Comparison of ENCODE assay signal across 13 mouse cellular contexts in the genomic region with DNA sequence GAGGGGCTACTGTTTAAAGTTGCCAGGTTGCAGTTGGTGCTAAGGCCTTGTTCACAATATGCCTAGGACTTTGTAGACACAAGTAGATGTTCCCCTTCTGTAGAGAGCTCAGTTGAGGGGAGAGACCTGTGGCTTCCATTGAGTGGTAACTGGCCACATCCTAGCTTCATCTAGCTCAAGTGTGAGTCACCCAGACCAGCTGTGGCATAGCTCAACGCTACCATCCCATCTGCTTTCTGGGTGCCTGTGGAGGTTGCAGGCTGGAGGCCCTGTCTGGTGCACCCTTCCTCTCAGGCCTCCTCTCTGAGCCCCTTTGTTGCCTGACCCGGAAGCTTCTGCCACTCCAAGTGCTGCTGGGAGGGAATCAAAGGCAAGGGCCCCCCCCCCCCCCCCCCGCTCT. TPM values are rescaled to one million over a fixed set of nuclear protein-coding genes. Genes with fewer than 3 reads are reported as not detected.
DNase-seq lines count a peak whose midpoint lies in the region; ATAC-seq and TF ChIP-seq lines count a peak whose summit lies in the region.
"Had no signal": no experiment of that assay in that cellular context is flagged by ENCODE, and none has a peak within 500 bp of the region (broad histone marks: within the 10 kb centered on the region; RNA-seq: fewer than 3 reads in every experiment).

No protein-coding gene starts in this region.

- H3K36me3 ChIP-seq in lung, embryonic 14.5 days (ENCODE audit: insufficient read depth) = peaks cover 33% of the 10 kb centered on the region
- peaks cover 41% of the 10 kb centered on the region for H3K36me3 ChIP-seq in midbrain, embryonic 13.5 days

- DNase-seq in lung, embryonic 14.5 days = no peak
- DNase-seq in lung, postnatal 25 days (ENCODE audit: low spot score) = no peak
- DNase-seq in 416B (ENCODE audit: low read depth) (peak; percentile 93), NIH3T3 (ENCODE audit: low read depth) (peak; percentile 55), liver (no peak)
- DNase-seq in kidney, postnatal 4 days = no peak
- DNase-seq: adrenal gland, postnatal 25 days; gastrocnemius, postnatal 36 days; kidney, postnatal 14 days; lung, adult 18-20 months had no signal

- H3K27me3 ChIP-seq in lung, embryonic 14.5 days (ENCODE audit: insufficient read depth, low read length) = no peaks in the 10 kb centered on the region
- no peaks in the 10 kb centered on the region for H3K27me3 ChIP-seq in midbrain, embryonic 13.5 days
- H3K27me3 ChIP-seq: heart, embryonic 15.5 days had no signal

- no peak overlapping the region for H3K4me2 ChIP-seq in lung, embryonic 14.5 days
- H3K4me2 ChIP-seq in midbrain, embryonic 13.5 days (replicated peaks) = no peak overlapping the region
- H3K4me2 ChIP-seq: heart, embryonic 15.5 days; limb, embryonic 13.5 days had no signal

- no peak for ATAC-seq in lung, embryonic 14.5 days (ENCODE audit: insufficient read depth)
- ATAC-seq in midbrain, embryonic 13.5 days = no peak

- no peak overlapping the region for H3K9ac ChIP-seq in lung, embryonic 14.5 days
- H3K9ac ChIP-seq in midbrain, embryonic 13.5 days (replicated peaks) = no peak overlapping the region; the same call in 1 of the 2 replicates
- H3K9ac ChIP-seq: heart, embryonic 15.5 days; limb, embryonic 13.5 days had no signal

- peak overlapping the region; percentile 30; the same call in 1 of the 2 replicates for H3K27ac ChIP-seq in lung, embryonic 14.5 days (ENCODE audit: low read depth)
- H3K27ac ChIP-seq in midbrain, embryonic 13.5 days = peak overlapping the region; percentile 70
- H3K27ac ChIP-seq: heart, embryonic 15.5 days; limb, embryonic 13.5 days had no signal

- no peak overlapping the region for H3K4me3 ChIP-seq in lung, embryonic 14.5 days (ENCODE audit: low read depth, low read length)
- H3K4me3 ChIP-seq in midbrain, embryonic 13.5 days (replicated peaks) = no peak overlapping the region
- H3K4me3 ChIP-seq: heart, embryonic 15.5 days; limb, embryonic 13.5 days had no signal

- peaks cover 27% of the 10 kb centered on the region for H3K4me1 ChIP-seq in lung, embryonic 14.5 days (ENCODE audit: insufficient read depth)
- peaks cover 72% of the 10 kb centered on the region for H3K4me1 ChIP-seq in midbrain, embryonic 13.5 days (replicated peaks)

- WGBS in lung, embryonic 14.5 days = 79% methylated on average over 3 of the region's 3 CpGs
- 50% methylated on average over 3 of the region's 3 CpGs for WGBS in midbrain, embryonic 13.5 days

- H3K9me3 ChIP-seq in lung, embryonic 14.5 days (ENCODE audit: low read depth, low read length) = no peaks in the 10 kb centered on the region
- no peaks in the 10 kb centered on the region for H3K9me3 ChIP-seq in midbrain, embryonic 13.5 days
- H3K9me3 ChIP-seq: heart, embryonic 15.5 days; limb, embryonic 13.5 days had no signal

- no peak for TF ChIP-seq CTCF in lung, embryonic 14.5 days (IDR thresholded peaks at IDR 0.05; ENCODE audit: low read depth)

RNA-seq across cellular contexts. Expression of a gene that starts 34.9 kb away (rescaled TPM):
- polyA plus RNA-seq in lung, embryonic 14.5 days (2014; fragmentation: Nextera tagmentation; extraction: Ambion mirVana) = 14.3 and 15.6 TPM in 2 replicates
- polyA plus RNA-seq in midbrain, embryonic 13.5 days (2015; fragmentation: Nextera tagmentation; extraction: Ambion mirVana) = 17.4 and 19.5 TPM in 2 replicates

Comparison
In these comparisons a context has a peak if more than half of its experiments do, and no peak if none do; other contexts are left out.
1. DNase-seq: peak in 416B (single experiment) and NIH3T3 (single experiment); none in lung, embryonic 14.5 days (single experiment), lung, postnatal 25 days (single experiment), liver (single experiment) and kidney, postnatal 4 days (0 of 2).